Mouse (Mus musculus) ovary, postnatal 10 days (tissue): ENCODE results near the gene Morc1.

Experiments used
- DNase-seq: peaks from one replicate; pipeline ENCODE4 v3.0.0; 2022; ENCODE audit warnings: low spot score

Gene Morc1

DNA sequence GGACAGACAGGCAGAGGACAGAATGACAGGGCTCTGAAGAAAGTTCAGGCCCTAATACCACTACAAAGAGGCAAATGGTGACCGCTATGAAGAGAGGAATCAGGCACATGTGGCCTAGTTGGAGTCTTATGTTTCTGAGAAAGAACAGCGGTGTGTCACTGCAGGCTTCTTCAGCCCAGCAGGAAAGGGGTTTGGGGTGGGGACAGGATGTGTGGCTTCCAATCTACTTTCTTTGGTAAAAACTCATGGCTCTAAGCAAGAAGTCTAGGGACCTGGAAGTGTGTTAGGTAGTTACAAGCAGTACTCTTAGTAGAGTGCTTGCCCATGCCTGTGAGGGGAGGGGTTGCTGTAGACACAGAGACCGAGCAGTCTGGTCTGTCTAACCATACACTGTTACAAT, 196.3 kb downstream of the Morc1 start:
- no peak for DNase-seq

DNA sequence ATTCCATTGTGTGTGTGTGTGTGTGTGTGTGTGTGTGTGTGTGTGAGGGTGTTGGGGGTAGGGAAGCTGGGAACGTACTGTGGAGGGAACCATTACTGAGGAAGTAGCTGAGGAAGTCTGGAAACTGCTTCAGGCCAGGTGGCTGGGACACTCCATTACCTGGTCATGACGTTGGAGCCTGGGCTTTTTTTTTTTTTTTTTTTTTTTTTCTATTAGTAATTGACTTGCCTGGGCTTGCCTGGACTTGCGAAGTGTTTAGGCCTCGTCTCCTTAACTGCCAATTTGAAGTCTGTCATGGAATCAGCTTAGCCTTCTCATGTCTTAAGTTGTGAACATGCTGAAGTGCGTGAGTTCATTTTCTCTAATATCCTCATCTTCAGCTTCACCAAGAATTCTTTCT, 198.7 kb downstream of the Morc1 start:
- DNase-seq: no peak

DNA sequence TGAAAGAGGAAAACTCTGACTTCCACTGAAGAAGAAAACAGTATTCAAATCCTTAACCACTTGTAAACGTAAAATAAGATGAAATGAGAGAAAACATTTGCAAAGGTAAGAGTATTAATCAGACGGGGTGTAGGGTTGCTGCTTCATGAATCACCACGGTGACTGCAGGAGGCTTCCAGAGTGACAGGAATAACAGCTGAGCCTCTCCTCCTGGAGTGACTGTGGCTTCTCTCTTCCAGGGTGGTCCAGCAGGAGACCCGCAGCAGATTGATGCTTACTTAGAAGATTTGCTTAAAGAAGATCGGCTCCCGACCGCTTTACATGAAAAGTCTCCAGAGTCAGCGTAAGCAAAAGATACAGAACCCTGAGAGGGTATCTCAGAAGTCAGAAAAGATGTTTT, 199.4 kb downstream of the Morc1 start:
- no peak for DNase-seq

DNA sequence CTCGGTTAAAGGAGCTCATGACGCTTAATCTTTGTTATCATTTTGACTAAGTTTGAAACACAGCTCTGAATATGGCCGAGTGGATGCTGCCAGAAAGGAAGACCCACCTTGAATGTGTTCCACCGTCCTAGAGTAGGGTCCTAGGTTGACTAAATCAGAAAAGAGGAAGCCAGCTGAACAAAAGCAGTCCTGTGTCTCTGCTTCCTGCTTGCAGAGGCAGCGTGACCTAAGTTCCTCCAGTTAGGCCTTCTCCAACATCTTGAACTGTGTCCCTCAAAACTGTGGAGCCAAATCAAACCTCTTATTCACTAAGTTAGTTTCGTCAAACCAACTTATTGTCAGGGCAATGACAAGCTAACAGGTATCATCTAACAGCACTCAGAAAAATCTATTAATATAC, 201.3 kb downstream of the Morc1 start:
- no peak for DNase-seq

DNA sequence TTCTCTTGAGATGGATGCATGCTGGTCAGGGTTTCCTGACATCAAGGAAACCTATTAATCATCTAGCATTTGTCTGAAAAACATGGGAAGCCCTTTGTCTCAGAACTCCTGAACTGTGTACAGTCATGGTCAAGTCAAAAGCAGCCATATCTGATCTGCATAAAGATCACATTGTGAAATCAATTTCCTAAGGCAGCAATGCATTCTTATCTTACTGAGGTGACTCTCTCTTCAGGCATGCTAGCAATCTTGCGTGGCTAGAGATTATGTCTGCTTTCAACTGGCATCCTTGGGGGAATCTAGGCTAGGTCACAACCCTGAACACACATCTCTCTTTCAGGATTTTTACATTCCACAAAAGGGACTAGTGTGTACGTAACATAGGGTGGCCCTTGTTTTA, 215.2 kb downstream of the Morc1 start:
- no peak for DNase-seq

DNA sequence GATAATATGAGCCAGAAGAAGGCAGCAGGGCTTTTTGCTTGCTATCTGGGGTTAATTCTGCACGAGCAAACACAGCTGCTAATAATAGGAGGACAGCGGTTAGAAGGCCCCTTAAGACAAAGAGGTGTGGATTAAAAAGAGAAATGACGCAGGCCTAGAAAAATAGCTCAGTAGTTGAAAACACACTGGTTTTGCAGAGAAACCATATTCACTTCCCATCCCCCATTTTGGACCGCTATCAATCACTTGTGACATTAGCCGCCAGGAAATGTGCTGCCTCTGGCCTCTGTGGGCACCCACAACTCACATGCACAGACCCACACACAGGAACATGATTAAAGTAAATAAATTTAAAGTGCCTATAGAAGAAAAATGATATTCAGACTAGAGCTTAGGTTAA, 240.7 kb downstream of the Morc1 start:
- no peak for DNase-seq

DNA sequence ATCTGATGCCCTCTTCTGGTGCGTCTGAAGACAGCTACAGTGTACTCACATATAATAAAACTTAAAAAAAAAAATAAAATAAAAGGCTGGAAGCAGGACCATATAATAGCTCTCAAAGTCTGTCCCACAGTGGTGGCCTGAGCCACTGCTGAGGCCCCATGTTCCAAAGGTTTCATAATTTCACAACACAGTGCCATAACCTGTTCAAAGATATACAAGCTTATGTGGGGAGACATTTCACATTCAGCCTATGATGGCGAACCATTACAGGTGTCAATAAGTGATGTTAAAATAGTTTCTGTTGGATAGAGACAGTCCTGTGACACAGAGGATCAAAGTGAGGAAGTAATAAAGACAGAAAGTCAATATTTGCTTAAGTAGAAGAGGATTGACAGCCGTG, 241.6 kb downstream of the Morc1 start:
- DNase-seq: no peak

DNA sequence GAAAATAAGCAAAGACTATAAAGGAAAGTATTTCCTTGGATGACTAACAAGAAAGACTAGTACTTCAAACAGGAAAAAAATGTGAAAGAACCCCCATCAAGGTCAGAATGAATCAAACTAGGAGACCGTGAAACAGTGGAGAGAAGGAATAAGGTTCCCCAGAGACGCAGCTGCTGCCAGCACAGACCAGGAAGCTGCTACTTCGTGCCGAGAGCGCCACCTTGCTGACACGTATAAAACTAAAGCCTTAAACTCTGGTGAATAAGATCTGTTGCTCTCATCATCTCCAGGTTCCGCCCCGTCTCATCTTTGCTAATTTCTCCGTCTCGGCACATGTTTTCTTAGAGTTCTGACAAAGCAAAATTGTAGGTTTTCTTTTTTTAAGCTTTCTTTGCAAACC, 244.6 kb downstream of the Morc1 start:
- DNase-seq: peak; percentile 13

DNA sequence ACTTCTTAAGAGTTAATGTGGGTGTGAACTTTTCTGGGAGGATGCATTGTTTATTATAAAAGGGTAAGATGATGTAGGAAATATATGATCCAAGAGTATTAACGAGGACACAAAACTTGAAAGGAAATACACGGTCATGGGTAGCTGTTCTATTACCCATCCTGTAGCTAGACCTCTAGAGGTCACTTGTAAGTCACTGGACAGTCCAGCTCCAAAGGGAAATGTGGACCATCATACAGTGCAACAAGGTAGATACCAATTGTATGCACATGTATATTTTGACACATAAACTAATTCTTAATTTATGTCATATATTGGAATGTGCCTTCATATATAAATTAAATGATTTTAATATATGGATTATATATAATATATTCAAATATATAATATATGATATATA, 245.2 kb downstream of the Morc1 start:
- DNase-seq: no peak

DNA sequence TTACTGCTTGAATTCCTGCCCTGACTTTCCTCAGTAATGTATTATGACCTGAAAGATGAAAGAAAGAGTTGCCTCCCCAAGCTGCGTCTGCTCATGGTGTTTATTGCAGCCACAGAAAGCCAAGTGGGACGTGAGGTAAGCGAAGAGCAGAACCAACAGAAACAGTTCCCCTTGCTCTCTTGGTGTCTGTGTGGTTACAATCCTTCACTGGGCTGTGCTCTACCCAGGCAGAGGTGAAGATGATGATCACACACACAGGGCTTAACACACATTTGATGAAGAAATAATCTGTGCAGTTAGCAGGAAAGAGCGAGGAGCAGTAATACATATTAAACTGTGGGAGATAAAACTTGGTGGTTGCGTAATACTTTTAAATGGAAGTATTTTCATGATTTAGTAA, 246.3 kb downstream of the Morc1 start:
- no peak for DNase-seq

DNA sequence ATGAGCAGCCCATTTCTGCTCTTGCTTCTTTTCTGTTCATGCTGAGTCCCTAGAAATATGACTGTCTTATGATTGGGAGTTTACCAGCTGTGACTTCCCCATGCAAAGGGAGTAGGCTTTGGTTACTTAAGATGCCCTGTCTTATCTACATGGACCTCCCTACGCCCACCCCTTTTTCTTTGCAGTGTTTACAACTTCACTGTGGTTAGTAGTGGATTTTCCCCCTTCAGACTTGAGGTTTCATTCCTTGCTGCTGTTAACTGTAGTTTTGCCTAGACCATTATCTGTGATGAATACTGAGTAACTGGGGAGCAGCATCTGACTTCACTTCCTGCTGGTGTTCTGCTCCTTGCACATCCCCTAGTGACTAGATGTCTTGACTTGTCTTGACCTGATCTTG, 247.0 kb downstream of the Morc1 start:
- DNase-seq: no peak
